ENCODE assay signal across 9 mouse cellular contexts in the genomic region with DNA sequence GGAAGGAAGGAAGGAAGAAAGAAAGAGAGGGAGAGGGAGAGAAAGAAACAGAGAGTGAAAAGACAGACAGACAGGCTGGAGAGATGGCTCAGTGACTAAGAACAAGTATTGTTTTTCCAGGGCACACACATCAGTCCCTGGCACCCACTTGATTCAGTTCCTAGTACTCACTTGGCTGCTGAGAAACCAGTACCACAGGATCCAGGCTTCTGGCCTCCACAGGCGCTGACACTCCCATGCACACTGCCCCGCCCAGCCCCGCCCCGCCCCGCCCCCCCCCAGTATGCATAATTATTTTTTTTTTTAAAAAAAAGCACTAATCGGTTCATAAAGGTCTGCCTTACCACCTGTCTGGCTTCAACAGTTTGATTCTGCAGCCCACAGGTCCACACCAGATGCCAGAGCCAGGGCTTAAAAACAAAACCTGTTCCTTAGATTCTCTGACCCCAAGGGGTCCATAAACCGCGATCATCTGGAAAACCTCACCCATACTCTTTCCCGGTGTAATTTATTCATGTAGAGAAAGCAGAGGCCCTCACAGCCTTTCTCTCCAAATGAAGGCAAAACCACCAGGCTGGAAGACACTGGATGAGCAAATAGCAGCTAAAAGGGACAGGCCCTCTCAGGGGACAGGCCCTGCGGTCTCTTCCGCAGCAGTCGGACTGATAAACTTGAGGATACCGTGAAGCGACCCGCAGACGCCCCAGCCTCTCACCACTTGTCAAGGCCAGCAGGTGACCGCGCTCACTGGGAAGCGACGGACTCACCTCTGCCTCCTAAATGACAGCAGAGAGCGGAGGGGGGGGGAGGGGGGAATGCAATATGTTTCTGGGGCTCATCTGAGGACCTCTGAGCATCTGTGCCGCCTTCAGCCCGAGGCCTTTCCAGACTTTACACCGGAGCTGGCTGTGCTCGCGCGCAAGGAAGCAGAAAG. TPM values are rescaled to one million over a fixed set of nuclear protein-coding genes. Genes with fewer than 3 reads are reported as not detected.
A peak's percentile ranks its signal among the peaks of the same experiment; 100 is the strongest.
DNase-seq lines count a peak whose midpoint lies in the region; ATAC-seq and TF ChIP-seq lines count a peak whose summit lies in the region.
"Had no signal": no experiment of that assay in that cellular context is flagged by ENCODE, and none has a peak within 500 bp of the region (broad histone marks: within the 10 kb centered on the region; RNA-seq: fewer than 3 reads in every experiment).

No protein-coding gene starts in this region.

- TF ChIP-seq CTCF in lung, embryonic 14.5 days (IDR thresholded peaks at IDR 0.05; ENCODE audit: low read depth), result no peak
- TF ChIP-seq CTCF in hindbrain, postnatal 0 days (IDR thresholded peaks at IDR 0.05; ENCODE audit: low read depth), result no peak

- WGBS in lung, embryonic 14.5 days, result 5% methylated on average over 27 of the region's 27 CpGs
- 10% methylated on average over 25 of the region's 27 CpGs for WGBS in hindbrain, postnatal 0 days
- WGBS in midbrain, embryonic 10.5 days, result 6% methylated on average over 27 of the region's 27 CpGs

- H3K9ac ChIP-seq in lung, embryonic 14.5 days, result no peak overlapping the region
- H3K9ac ChIP-seq in hindbrain, postnatal 0 days (replicated peaks; ENCODE audit: low read length), result no peak overlapping the region

- H3K9me3 ChIP-seq in lung, embryonic 14.5 days (ENCODE audit: low read depth, low read length), result no peaks in the 10 kb centered on the region
- no peaks in the 10 kb centered on the region for H3K9me3 ChIP-seq in hindbrain, postnatal 0 days (ENCODE audit: low read length)
- no peaks in the 10 kb centered on the region for H3K9me3 ChIP-seq in midbrain, embryonic 10.5 days (replicated peaks)

- no peak overlapping the region for H3K4me3 ChIP-seq in lung, embryonic 14.5 days (ENCODE audit: low read depth, low read length)
- no peak overlapping the region for H3K4me3 ChIP-seq in hindbrain, postnatal 0 days (ENCODE audit: low read length)
- peak overlapping the region; percentile 28 for H3K4me3 ChIP-seq in midbrain, embryonic 10.5 days

- H3K36me3 ChIP-seq in lung, embryonic 14.5 days (ENCODE audit: insufficient read depth), result no peaks in the 10 kb centered on the region
- no peaks in the 10 kb centered on the region for H3K36me3 ChIP-seq in hindbrain, postnatal 0 days (ENCODE audit: insufficient read depth, low read length)
- no peaks in the 10 kb centered on the region for H3K36me3 ChIP-seq in midbrain, embryonic 10.5 days

- peak; percentile 20 for DNase-seq in lung, embryonic 14.5 days
- DNase-seq in lung, postnatal 25 days (ENCODE audit: low spot score), result no peak
- DNase-seq in hindbrain, postnatal 0 days (ENCODE audit: low spot score), result no peak
- DNase-seq in midbrain, embryonic 10.5 days (ENCODE audit: low spot score), result no peak
- DNase-seq in thymus, postnatal 10 days (ENCODE audit: low spot score in 2 of 2), result no peak
- no peak for DNase-seq in layer of hippocampus, postnatal 25 days (ENCODE audit: extremely low spot score in 1 of 2, low spot score in 1 of 2)
- DNase-seq in kidney, adult 18-20 months, result no peak
- DNase-seq in adrenal gland, adult 18-20 months (ENCODE audit: low spot score in 2 of 2), result no peak
- DNase-seq: gastrocnemius, postnatal 10 days had no signal

- H3K4me2 ChIP-seq in lung, embryonic 14.5 days, result no peak overlapping the region
- peak overlapping the region; percentile 33 for H3K4me2 ChIP-seq in hindbrain, postnatal 0 days (ENCODE audit: low read depth, low read length)

- no peaks in the 10 kb centered on the region for H3K4me1 ChIP-seq in lung, embryonic 14.5 days (ENCODE audit: insufficient read depth)
- peaks cover 15% of the 10 kb centered on the region; the same call in 1 of the 2 replicates for H3K4me1 ChIP-seq in hindbrain, postnatal 0 days (ENCODE audit: insufficient read depth, low read length)
- H3K4me1 ChIP-seq in midbrain, embryonic 10.5 days, result peaks cover 31% of the 10 kb centered on the region

- no peak for ATAC-seq in lung, embryonic 14.5 days (ENCODE audit: insufficient read depth)
- no peak for ATAC-seq in hindbrain, postnatal 0 days

- no peak overlapping the region for H3K27ac ChIP-seq in lung, embryonic 14.5 days (ENCODE audit: low read depth)
- no peak overlapping the region for H3K27ac ChIP-seq in hindbrain, postnatal 0 days
- no peak overlapping the region for H3K27ac ChIP-seq in midbrain, embryonic 10.5 days (replicated peaks)

- peaks cover 14% of the 10 kb centered on the region for H3K27me3 ChIP-seq in lung, embryonic 14.5 days (ENCODE audit: insufficient read depth, low read length)
- no peaks in the 10 kb centered on the region; the same call in 1 of the 2 replicates for H3K27me3 ChIP-seq in hindbrain, postnatal 0 days (ENCODE audit: insufficient read depth, low read length)
- peaks cover 56% of the 10 kb centered on the region for H3K27me3 ChIP-seq in midbrain, embryonic 10.5 days (ENCODE audit: low read depth, poor library complexity, severe bottlenecking)

RNA-seq across cellular contexts. Expression of a gene that starts 0.5 kb away (rescaled TPM):
- 60.6 and 68.1 TPM in 2 replicates for polyA plus RNA-seq in lung, embryonic 14.5 days (2014; fragmentation: Nextera tagmentation; extraction: Ambion mirVana)
- 12.6 and 12.9 TPM in 2 replicates for total RNA-seq in hindbrain, postnatal 0 days (2014; rRNA removed)
- 37.4 and 38.5 TPM in 2 replicates for polyA plus RNA-seq in hindbrain, postnatal 0 days (2015; fragmentation: Nextera tagmentation; extraction: Ambion mirVana)
- 54.2 and 56.0 TPM in 2 replicates for polyA plus RNA-seq in midbrain, embryonic 10.5 days (2016; fragmentation: Nextera tagmentation; extraction: Ambion mirVana)
- total RNA-seq in layer of hippocampus, postnatal 25 days (2021), result 1 to 10 TPM; 8.4 to 9.4 TPM
- 10 to 100 TPM; 47.9 to 53.1 TPM for total RNA-seq in adrenal gland, adult 18-20 months (2021)

RNA-seq across cellular contexts. Expression of a gene that starts 33.8 kb away (rescaled TPM):
- 51.0 and 59.3 TPM in 2 replicates for polyA plus RNA-seq in lung, embryonic 14.5 days (2014; fragmentation: Nextera tagmentation; extraction: Ambion mirVana)
- 157 and 207 TPM in 2 replicates for total RNA-seq in hindbrain, postnatal 0 days (2014; rRNA removed)
- polyA plus RNA-seq in hindbrain, postnatal 0 days (2015; fragmentation: Nextera tagmentation; extraction: Ambion mirVana), result 69.4 and 74.4 TPM in 2 replicates
- polyA plus RNA-seq in midbrain, embryonic 10.5 days (2016; fragmentation: Nextera tagmentation; extraction: Ambion mirVana), result 88.1 and 91.4 TPM in 2 replicates
- total RNA-seq in layer of hippocampus, postnatal 25 days (2021), result 100 to 1,000 TPM; 144 to 161 TPM
- total RNA-seq in adrenal gland, adult 18-20 months (2021), result 100 to 1,000 TPM; 111 to 113 TPM

RNA-seq across cellular contexts. Expression of a gene that starts 55.7 kb away (rescaled TPM):
- 3.6 and 3.9 TPM in 2 replicates for polyA plus RNA-seq in lung, embryonic 14.5 days (2014; fragmentation: Nextera tagmentation; extraction: Ambion mirVana)
- 1.7 and 3.3 TPM in 2 replicates for total RNA-seq in hindbrain, postnatal 0 days (2014; rRNA removed)
- 1.7 and 1.8 TPM in 2 replicates for polyA plus RNA-seq in hindbrain, postnatal 0 days (2015; fragmentation: Nextera tagmentation; extraction: Ambion mirVana)
- polyA plus RNA-seq in midbrain, embryonic 10.5 days (2016; fragmentation: Nextera tagmentation; extraction: Ambion mirVana), result 4.3 and 4.6 TPM in 2 replicates
- total RNA-seq in layer of hippocampus, postnatal 25 days (2021), result 1 to 10 TPM; 2.5 to 2.7 TPM
- total RNA-seq in adrenal gland, adult 18-20 months (2021), result 1 to 10 TPM; 3.2 to 4.1 TPM
